Mouse (Mus musculus): ENCODE measurements around the gene Comt. TPM values are rescaled to one million over a fixed set of nuclear protein-coding genes. Genes with fewer than 3 reads are reported as not detected.
A peak's percentile ranks its signal among the peaks of the same experiment; 100 is the strongest.

Comt gene
- polyA plus RNA-seq, 1 experiment from 2014 or later = 113 TPM

GRCm38 (mm10) chr16:18420571-18420970, 6.1 kb downstream of the Comt start:
- Histone ChIP-seq H3K27ac (no peak overlapping the region), H3K9me3 (replicated peaks) (no peaks in the 10 kb centered on the region), H3K4me3 (no peak overlapping the region), H3K27me3 (no peaks in the 10 kb centered on the region), H3K9ac (no peak overlapping the region), H3K4me2 (no peak overlapping the region), H3K36me3 (peaks cover 15% of the 10 kb centered on the region; the same call in 1 of the 2 replicates), H3K4me1 (replicated peaks) (peaks cover 36% of the 10 kb centered on the region)
- ATAC-seq (replicated peaks; ENCODE audit: insufficient number of reproducible peaks, insufficient read depth, low FRiP score, low read depth) = no peak
- WGBS = 74% methylated on average over 3 of the region's 3 CpGs

- Histone ChIP-seq H3K4me3 (no peak overlapping the region), H3K9ac (no peak overlapping the region), H3K9me3 (replicated peaks) (no peaks in the 10 kb centered on the region), H3K4me2 (no peak overlapping the region), H3K27me3 (no peaks in the 10 kb centered on the region), H3K36me3 (peaks cover 21% of the 10 kb centered on the region; the same call in 1 of the 2 replicates), H3K27ac (no peak overlapping the region), H3K4me1 (replicated peaks) (peaks cover 27% of the 10 kb centered on the region)
- 75% methylated on average over 1 of the region's 1 CpGs for WGBS
- no peak for ATAC-seq (replicated peaks; ENCODE audit: insufficient number of reproducible peaks, insufficient read depth, low FRiP score, low read depth)
Observed at GRCm38 (mm10) chr16:18419603-18420026, 7.0 kb downstream of the Comt start.

DNA sequence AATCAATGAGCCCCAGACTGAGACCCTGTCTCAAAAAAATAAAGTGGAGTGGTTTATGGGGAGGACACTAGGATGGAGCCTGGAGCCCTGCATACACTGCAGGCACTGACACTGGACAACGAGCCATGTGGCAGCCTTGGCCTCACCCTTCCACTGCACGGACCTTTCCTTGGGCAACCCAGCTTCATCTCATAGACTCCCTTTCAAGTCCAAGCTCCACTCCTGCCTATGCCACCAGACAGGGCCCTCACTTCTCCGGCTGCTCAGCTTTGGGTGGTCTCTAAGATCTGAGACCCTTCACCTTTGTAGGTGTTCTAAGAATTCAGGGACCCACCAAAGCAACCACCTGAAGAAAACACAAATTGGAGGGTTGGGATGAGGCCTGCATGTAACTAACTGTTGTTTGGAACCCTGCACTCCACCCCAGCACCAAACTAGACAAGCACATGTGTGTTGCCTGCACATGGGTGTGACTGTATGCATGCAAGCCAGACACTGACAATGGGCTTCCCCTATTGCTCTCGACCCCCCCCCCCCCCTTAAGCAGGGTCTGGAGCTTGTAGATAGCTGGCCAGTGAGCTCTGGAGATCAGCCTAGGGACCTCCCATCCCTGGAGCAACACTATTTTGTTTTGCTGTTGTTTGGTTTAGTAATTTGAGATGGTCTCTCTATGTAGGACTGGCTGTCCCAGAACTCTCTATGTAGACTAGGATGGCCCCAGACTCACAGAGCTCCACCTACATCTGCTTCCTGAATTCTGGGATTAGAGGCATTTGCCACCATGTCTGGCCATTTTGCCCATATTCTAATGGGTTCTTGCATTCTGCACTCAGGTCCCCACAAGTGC, 7.7 kb downstream of the Comt start:
- Histone ChIP-seq H3K27me3 (no peaks in the 10 kb centered on the region), H3K4me3 (no peak overlapping the region), H3K9me3 (replicated peaks) (no peaks in the 10 kb centered on the region), H3K4me2 (no peak overlapping the region), H3K9ac (no peak overlapping the region), H3K27ac (no peak overlapping the region), H3K36me3 (peaks cover 21% of the 10 kb centered on the region; the same call in 1 of the 2 replicates), H3K4me1 (replicated peaks) (peaks cover 21% of the 10 kb centered on the region)
- no peak for ATAC-seq (replicated peaks; ENCODE audit: insufficient number of reproducible peaks, insufficient read depth, low FRiP score, low read depth)
- 86% methylated on average over 4 of the region's 4 CpGs for WGBS

DNA sequence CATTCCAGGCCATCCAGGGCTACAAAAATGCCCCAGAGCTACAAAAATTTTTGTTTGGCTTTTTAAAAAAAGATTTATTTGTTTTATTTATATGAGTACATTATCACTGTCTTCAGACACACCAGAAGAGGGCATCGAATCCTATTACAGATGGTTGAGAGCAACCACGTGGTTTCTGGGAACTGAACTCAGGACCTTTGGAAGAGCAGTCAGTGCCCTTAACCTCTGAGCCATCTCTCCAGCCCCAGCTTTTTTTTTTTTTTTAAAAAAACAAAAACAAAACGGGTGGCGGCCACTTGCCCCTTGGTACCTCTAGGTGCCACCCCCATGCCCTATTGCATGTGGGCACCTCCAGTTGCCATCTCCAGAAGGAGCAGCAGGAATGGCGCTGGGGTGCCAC, 9.2 kb downstream of the Comt start:
- Histone ChIP-seq H3K4me1 (replicated peaks) (peaks cover 14% of the 10 kb centered on the region), H3K27me3 (no peaks in the 10 kb centered on the region), H3K27ac (no peak overlapping the region), H3K9me3 (replicated peaks) (no peaks in the 10 kb centered on the region), H3K4me2 (no peak overlapping the region), H3K36me3 (peaks cover 25% of the 10 kb centered on the region), H3K4me3 (no peak overlapping the region), H3K9ac (no peak overlapping the region)
- WGBS = 90% methylated on average over 5 of the region's 5 CpGs
- no peak for ATAC-seq (replicated peaks; ENCODE audit: insufficient number of reproducible peaks, insufficient read depth, low FRiP score, low read depth)

- H3K9ac ChIP-seq = no peak overlapping the region
- 80% methylated on average over 3 of the region's 3 CpGs for WGBS
- peaks cover 18% of the 10 kb centered on the region for H3K36me3 ChIP-seq
- H3K9me3 ChIP-seq (replicated peaks) = no peaks in the 10 kb centered on the region
- peaks cover 18% of the 10 kb centered on the region for H3K4me1 ChIP-seq (replicated peaks)
- no peak overlapping the region for H3K4me3 ChIP-seq
- H3K27ac ChIP-seq = peak overlapping the region; percentile 76
- peak; percentile 32; the same call in 1 of the 2 replicates for ATAC-seq (replicated peaks; ENCODE audit: insufficient number of reproducible peaks, insufficient read depth, low FRiP score, low read depth)
- no peaks in the 10 kb centered on the region for H3K27me3 ChIP-seq
- no peak overlapping the region for H3K4me2 ChIP-seq
Observed at GRCm38 (mm10) chr16:18416837-18417236, 9.8 kb downstream of the Comt start.

GRCm38 (mm10) chr16:18416094-18416761, 10.4 kb downstream of the Comt start:
- 54% methylated on average over 18 of the region's 18 CpGs for WGBS

DNA sequence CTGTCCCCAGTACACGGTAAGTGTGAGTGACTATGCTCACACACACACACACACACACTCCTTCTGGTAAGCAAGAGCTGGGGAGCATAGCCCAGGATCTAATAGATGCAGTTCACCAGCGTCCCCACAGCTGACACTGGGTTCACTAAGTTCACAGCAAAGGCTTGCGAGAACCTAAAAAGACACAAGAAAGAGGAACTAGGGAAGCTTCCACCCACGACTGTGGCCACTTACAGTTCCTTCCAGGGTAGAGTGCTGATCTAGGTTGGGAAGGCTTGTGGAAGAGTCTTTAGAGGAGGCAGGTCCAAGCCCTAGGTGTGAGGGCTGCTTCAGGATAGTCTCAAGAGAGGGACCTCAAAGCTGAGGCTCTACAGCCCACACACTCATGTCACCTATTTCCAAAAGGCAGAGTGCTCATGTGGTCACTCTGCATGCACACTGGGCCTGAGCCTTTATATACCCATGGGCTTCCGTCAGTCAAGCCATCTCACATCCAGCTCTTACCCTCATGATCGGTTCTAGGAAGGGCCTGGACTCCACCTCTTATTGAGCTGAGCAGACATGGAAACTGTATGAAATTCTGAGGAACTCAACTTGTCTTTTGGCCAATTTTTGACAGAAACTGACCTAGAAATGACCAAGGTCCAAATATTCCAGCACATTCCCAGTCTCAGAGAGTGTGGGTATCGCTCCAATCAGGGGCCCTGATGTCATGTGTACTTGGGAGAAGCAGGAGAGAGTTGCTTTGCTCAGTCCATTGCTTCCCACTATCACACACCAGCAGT, 13.4 kb downstream of the Comt start:
- Histone ChIP-seq H3K36me3 (peaks cover 36% of the 10 kb centered on the region), H3K4me3 (no peak overlapping the region), H3K9ac (no peak overlapping the region), H3K27ac (no peak overlapping the region), H3K4me2 (no peak overlapping the region), H3K4me1 (replicated peaks) (peaks cover 29% of the 10 kb centered on the region), H3K27me3 (no peaks in the 10 kb centered on the region), H3K9me3 (replicated peaks) (no peaks in the 10 kb centered on the region)
- WGBS = 86% methylated on average over 7 of the region's 7 CpGs
- no peak for ATAC-seq (replicated peaks; ENCODE audit: insufficient number of reproducible peaks, insufficient read depth, low FRiP score, low read depth)

More at GRCm38 (mm10) chr16:18416094-18416761, 10.4 kb downstream of the Comt start:
- Histone ChIP-seq H3K36me3 (peaks cover 17% of the 10 kb centered on the region), H3K4me1 (replicated peaks) (peaks cover 23% of the 10 kb centered on the region), H3K4me3 (no peak overlapping the region), H3K27ac (peak overlapping the region; percentile 76), H3K27me3 (no peaks in the 10 kb centered on the region), H3K9me3 (replicated peaks) (no peaks in the 10 kb centered on the region), H3K4me2 (no peak overlapping the region), H3K9ac (no peak overlapping the region)
- ATAC-seq (replicated peaks; ENCODE audit: insufficient number of reproducible peaks, insufficient read depth, low FRiP score, low read depth) = peak; percentile 11; the same call in 1 of the 2 replicates

- Histone ChIP-seq H3K27ac (no peak overlapping the region), H3K4me2 (no peak overlapping the region), H3K36me3 (peaks cover 37% of the 10 kb centered on the region), H3K4me1 (replicated peaks) (peaks cover 39% of the 10 kb centered on the region), H3K27me3 (no peaks in the 10 kb centered on the region), H3K4me3 (no peak overlapping the region), H3K9ac (no peak overlapping the region), H3K9me3 (replicated peaks) (no peaks in the 10 kb centered on the region)
- no peak for ATAC-seq (replicated peaks; ENCODE audit: insufficient number of reproducible peaks, insufficient read depth, low FRiP score, low read depth)
- WGBS = 81% methylated on average over 12 of the region's 12 CpGs
Observed at GRCm38 (mm10) chr16:18411802-18412476, 14.7 kb downstream of the Comt start.

DNA sequence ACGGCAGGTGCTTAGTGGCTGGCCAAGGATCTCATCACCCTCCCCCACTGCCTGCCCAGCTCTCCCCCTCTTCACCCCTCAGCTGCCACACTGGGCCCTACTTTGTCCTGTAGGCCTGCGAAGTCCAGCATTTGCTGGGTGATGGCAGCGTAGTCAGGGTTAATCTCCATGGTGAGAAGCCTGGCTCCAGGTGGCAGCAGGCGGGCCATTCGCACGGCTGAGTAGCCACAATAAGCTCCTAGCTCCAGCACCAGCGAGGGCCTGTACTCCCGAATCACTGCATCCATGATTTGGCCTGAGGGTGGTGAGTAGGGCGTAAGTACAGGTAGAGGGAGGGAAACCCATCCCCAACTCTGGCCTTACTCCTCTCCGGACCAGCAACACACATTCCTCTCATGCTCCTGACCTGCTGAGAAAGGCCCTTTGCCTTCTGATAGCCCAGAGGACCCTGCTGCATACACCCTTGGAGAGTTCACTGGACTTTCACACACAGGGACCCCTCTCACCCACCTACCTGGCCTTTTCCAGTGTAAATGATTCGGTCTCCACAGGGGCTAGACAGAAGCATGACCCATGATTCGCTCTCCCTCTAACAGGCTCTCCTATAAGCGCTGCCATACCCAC, 15.5 kb downstream of the Comt start:
- Histone ChIP-seq H3K27me3 (no peaks in the 10 kb centered on the region), H3K9me3 (replicated peaks) (no peaks in the 10 kb centered on the region), H3K4me1 (replicated peaks) (peaks cover 38% of the 10 kb centered on the region), H3K36me3 (peaks cover 40% of the 10 kb centered on the region), H3K9ac (no peak overlapping the region), H3K4me3 (no peak overlapping the region), H3K4me2 (no peak overlapping the region), H3K27ac (no peak overlapping the region)
- 86% methylated on average over 13 of the region's 13 CpGs for WGBS
- no peak for ATAC-seq (replicated peaks; ENCODE audit: insufficient number of reproducible peaks, insufficient read depth, low FRiP score, low read depth)

- Histone ChIP-seq H3K36me3 (peaks cover 41% of the 10 kb centered on the region), H3K4me1 (replicated peaks) (peaks cover 42% of the 10 kb centered on the region), H3K4me3 (no peak overlapping the region), H3K9ac (no peak overlapping the region), H3K27ac (no peak overlapping the region), H3K4me2 (no peak overlapping the region), H3K9me3 (replicated peaks) (no peaks in the 10 kb centered on the region), H3K27me3 (no peaks in the 10 kb centered on the region)
- 90% methylated on average over 5 of the region's 5 CpGs for WGBS
- no peak for ATAC-seq (replicated peaks; ENCODE audit: insufficient number of reproducible peaks, insufficient read depth, low FRiP score, low read depth)
Observed at GRCm38 (mm10) chr16:18410418-18410817, 16.2 kb downstream of the Comt start.
